Mouse (Mus musculus): ENCODE data around the gene Akt3. TPM values are rescaled to one million over a fixed set of nuclear protein-coding genes. Genes with fewer than 3 reads are reported as not detected.

Gene Akt3
- polyA plus RNA-seq, 1 experiment from 2014 or later, result 12.0 TPM

GRCm38 (mm10) chr1:177236249-177236648 lies 21.8 kb downstream of the Akt3 start:
- H3K79me2 ChIP-seq (ENCODE audit: inconsistent target), result no peaks in the 10 kb centered on the region
- no peaks in the 10 kb centered on the region for H3K36me3 ChIP-seq (ENCODE audit: inconsistent target)
- no peak overlapping the region for H3K27ac ChIP-seq
- H3K4me3 ChIP-seq (ENCODE audit: inconsistent target), result no peak overlapping the region

GRCm38 (mm10) chr1:177234462-177234861 lies 23.5 kb downstream of the Akt3 start:
- Histone ChIP-seq H3K27ac (no peak overlapping the region), H3K79me2 (ENCODE audit: inconsistent target) (no peaks in the 10 kb centered on the region), H3K36me3 (ENCODE audit: inconsistent target) (no peaks in the 10 kb centered on the region), H3K4me3 (ENCODE audit: inconsistent target) (no peak overlapping the region)
- WGBS (ENCODE audit: missing documents), result 78% methylated on average over 5 of the region's 5 CpGs

GRCm38 (mm10) chr1:177231122-177231521 lies 26.9 kb downstream of the Akt3 start:
- H3K27ac ChIP-seq, result no peak overlapping the region
- H3K36me3 ChIP-seq (ENCODE audit: inconsistent target), result no peaks in the 10 kb centered on the region
- H3K4me3 ChIP-seq (ENCODE audit: inconsistent target), result no peak overlapping the region
- H3K79me2 ChIP-seq (ENCODE audit: inconsistent target), result no peaks in the 10 kb centered on the region; the same call in 1 of the 2 replicates

- Histone ChIP-seq H3K27ac (no peak overlapping the region), H3K36me3 (ENCODE audit: inconsistent target) (no peaks in the 10 kb centered on the region)
Observed at GRCm38 (mm10) chr1:177198978-177199377, 59.0 kb downstream of the Akt3 start.

GRCm38 (mm10) chr1:177195224-177195623 lies 62.8 kb downstream of the Akt3 start:
- no peak overlapping the region for H3K4me3 ChIP-seq (ENCODE audit: inconsistent target)
- H3K79me2 ChIP-seq (ENCODE audit: inconsistent target), result no peaks in the 10 kb centered on the region
- no peaks in the 10 kb centered on the region for H3K36me3 ChIP-seq (ENCODE audit: inconsistent target)
- H3K27ac ChIP-seq, result no peak overlapping the region

More at GRCm38 (mm10) chr1:177198978-177199377, 59.0 kb downstream of the Akt3 start:
- Histone ChIP-seq H3K4me3 (ENCODE audit: inconsistent target) (no peak overlapping the region), H3K79me2 (ENCODE audit: inconsistent target) (no peaks in the 10 kb centered on the region)
- WGBS (ENCODE audit: missing documents), result 89% methylated on average over 1 of the region's 1 CpGs

GRCm38 (mm10) chr1:177194324-177194723 lies 63.7 kb downstream of the Akt3 start:
- Histone ChIP-seq H3K4me3 (ENCODE audit: inconsistent target) (no peak overlapping the region), H3K36me3 (ENCODE audit: inconsistent target) (no peaks in the 10 kb centered on the region), H3K27ac (no peak overlapping the region), H3K79me2 (ENCODE audit: inconsistent target) (no peaks in the 10 kb centered on the region)
- WGBS (ENCODE audit: missing documents), result 50% methylated on average over 1 of the region's 1 CpGs

- Histone ChIP-seq H3K27ac (no peak overlapping the region), H3K36me3 (ENCODE audit: inconsistent target) (no peaks in the 10 kb centered on the region), H3K79me2 (ENCODE audit: inconsistent target) (no peaks in the 10 kb centered on the region), H3K4me3 (ENCODE audit: inconsistent target) (no peak overlapping the region)
- 86% methylated on average over 3 of the region's 3 CpGs for WGBS (ENCODE audit: missing documents)
Observed at GRCm38 (mm10) chr1:177191623-177192022, 66.4 kb downstream of the Akt3 start.

- Histone ChIP-seq H3K36me3 (ENCODE audit: inconsistent target) (no peaks in the 10 kb centered on the region), H3K27ac (no peak overlapping the region), H3K79me2 (ENCODE audit: inconsistent target) (no peaks in the 10 kb centered on the region), H3K4me3 (ENCODE audit: inconsistent target) (no peak overlapping the region)
- WGBS (ENCODE audit: missing documents), result 91% methylated on average over 1 of the region's 1 CpGs
Observed at GRCm38 (mm10) chr1:177190358-177190757, 67.6 kb downstream of the Akt3 start.

- H3K36me3 ChIP-seq (ENCODE audit: inconsistent target), result no peaks in the 10 kb centered on the region
- no peak overlapping the region for H3K4me3 ChIP-seq (ENCODE audit: inconsistent target)
- 45% methylated on average over 3 of the region's 3 CpGs for WGBS (ENCODE audit: missing documents)
- no peak overlapping the region for H3K27ac ChIP-seq
- no peaks in the 10 kb centered on the region for H3K79me2 ChIP-seq (ENCODE audit: inconsistent target)
Observed at GRCm38 (mm10) chr1:177188708-177189107, 69.3 kb downstream of the Akt3 start.

GRCm38 (mm10) chr1:177186751-177187150 lies 71.3 kb downstream of the Akt3 start:
- H3K4me3 ChIP-seq (ENCODE audit: inconsistent target), result no peak overlapping the region
- no peaks in the 10 kb centered on the region for H3K79me2 ChIP-seq (ENCODE audit: inconsistent target)
- WGBS (ENCODE audit: missing documents), result 93% methylated on average over 2 of the region's 2 CpGs
- no peaks in the 10 kb centered on the region for H3K36me3 ChIP-seq (ENCODE audit: inconsistent target)
- no peak overlapping the region for H3K27ac ChIP-seq

- H3K4me3 ChIP-seq (ENCODE audit: inconsistent target), result no peak overlapping the region
- WGBS (ENCODE audit: missing documents), result 39% methylated on average over 2 of the region's 2 CpGs
- H3K36me3 ChIP-seq (ENCODE audit: inconsistent target), result no peaks in the 10 kb centered on the region
- no peaks in the 10 kb centered on the region; the same call in 1 of the 2 replicates for H3K79me2 ChIP-seq (ENCODE audit: inconsistent target)
- H3K27ac ChIP-seq, result peak overlapping the region; percentile 35
Observed at GRCm38 (mm10) chr1:177179635-177180034, 78.4 kb downstream of the Akt3 start.

GRCm38 (mm10) chr1:177175436-177175835 lies 82.6 kb downstream of the Akt3 start:
- no peak overlapping the region for H3K27ac ChIP-seq
- no peaks in the 10 kb centered on the region; the same call in 1 of the 2 replicates for H3K79me2 ChIP-seq (ENCODE audit: inconsistent target)
- H3K4me3 ChIP-seq (ENCODE audit: inconsistent target), result no peak overlapping the region
- H3K36me3 ChIP-seq (ENCODE audit: inconsistent target), result no peaks in the 10 kb centered on the region

- no peaks in the 10 kb centered on the region; the same call in 1 of the 2 replicates for H3K79me2 ChIP-seq (ENCODE audit: inconsistent target)
- H3K36me3 ChIP-seq (ENCODE audit: inconsistent target), result no peaks in the 10 kb centered on the region
- H3K27ac ChIP-seq, result no peak overlapping the region
- H3K4me3 ChIP-seq (ENCODE audit: inconsistent target), result no peak overlapping the region
Observed at GRCm38 (mm10) chr1:177171300-177171699, 86.7 kb downstream of the Akt3 start.

GRCm38 (mm10) chr1:177165789-177166188 lies 92.2 kb downstream of the Akt3 start:
- Histone ChIP-seq H3K79me2 (ENCODE audit: inconsistent target) (no peaks in the 10 kb centered on the region; the same call in 1 of the 2 replicates), H3K27ac (no peak overlapping the region), H3K36me3 (ENCODE audit: inconsistent target) (no peaks in the 10 kb centered on the region), H3K4me3 (ENCODE audit: inconsistent target) (no peak overlapping the region)
- 69% methylated on average over 2 of the region's 2 CpGs for WGBS (ENCODE audit: missing documents)

GRCm38 (mm10) chr1:177165336-177165735 lies 92.7 kb downstream of the Akt3 start:
- Histone ChIP-seq H3K27ac (no peak overlapping the region), H3K79me2 (ENCODE audit: inconsistent target) (no peaks in the 10 kb centered on the region; the same call in 1 of the 2 replicates), H3K4me3 (ENCODE audit: inconsistent target) (no peak overlapping the region), H3K36me3 (ENCODE audit: inconsistent target) (no peaks in the 10 kb centered on the region)
- 100% methylated on average over 2 of the region's 2 CpGs for WGBS (ENCODE audit: missing documents)

GRCm38 (mm10) chr1:177150344-177151021 lies 107.5 kb downstream of the Akt3 start:
- Histone ChIP-seq H3K27ac (no peak overlapping the region), H3K4me3 (ENCODE audit: inconsistent target) (no peak overlapping the region), H3K79me2 (ENCODE audit: inconsistent target) (no peaks in the 10 kb centered on the region), H3K36me3 (ENCODE audit: inconsistent target) (no peaks in the 10 kb centered on the region)
- 83% methylated on average over 11 of the region's 11 CpGs for WGBS (ENCODE audit: missing documents)
